Mouse (Mus musculus) forebrain, embryonic 12.5 days (tissue): ENCODE data around the gene Zfp777. TPM values are rescaled to one million over a fixed set of nuclear protein-coding genes. Genes with fewer than 3 reads are reported as not detected.

ENCODE experiments used
- ATAC-seq: fragments of 200-750 bp; cut with Nextera tagmentation; 2 replicates; pipeline ENCODE4 v1.8.0; 2017; ENCODE audit warnings: moderate TSS enrichment; ENCODE audit not compliant: low FRiP score
- H3K27ac ChIP-seq: fragments of 300-500 bp; sonication (generic); 2 replicates; pipeline ENCODE4 v1.5.1; 2016; ENCODE audit warnings: mild to moderate bottlenecking
- H3K27me3 ChIP-seq: fragments of 300-500 bp; sonication (generic); 2 replicates; pipeline ENCODE4 v1.6.1; 2016; ENCODE audit warnings: mild to moderate bottlenecking
- H3K36me3 ChIP-seq: fragments of 300-500 bp; sonication (generic); replicated peaks from 2 replicates; pipeline ENCODE4 v1.6.1; 2016; ENCODE audit warnings: mild to moderate bottlenecking
- H3K4me1 ChIP-seq: fragments of 300-500 bp; sonication (generic); 2 replicates; pipeline ENCODE4 v1.6.1; 2016
- H3K4me2 ChIP-seq: fragments of 300-500 bp; sonication (generic); 2 replicates; pipeline ENCODE4 v1.6.1; 2016; ENCODE audit warnings: mild to moderate bottlenecking, moderate library complexity
- H3K4me3 ChIP-seq: fragments of 300-500 bp; sonication (generic); replicated peaks from 2 replicates; pipeline ENCODE4 v1.5.1; 2016; ENCODE audit warnings: mild to moderate bottlenecking
- H3K9ac ChIP-seq: fragments of 300-500 bp; sonication (generic); 2 replicates; pipeline ENCODE4 v1.6.1; 2016; ENCODE audit warnings: mild to moderate bottlenecking
- H3K9me3 ChIP-seq: fragments of 300-500 bp; sonication (generic); 2 replicates; pipeline ENCODE4 v1.6.1; 2016
- WGBS: fragments of 180-500 bp; shearing (Covaris S2); methylation state at CpG from one replicate; pipeline ENCODE4 v1.1.7; 2016; 5-methylcytosine and 5-hydroxymethylcytosine counted together
- polyA plus RNA-seq: library from polyadenylated mRNA; unstranded; fragments of >200 nt; fragmentation: Nextera tagmentation; extraction: Ambion mirVana; gene quantifications from 2 replicates; pipeline ENCODE4 v1.2.1, GENCODE M21; 2016

Zfp777 gene
- polyA plus RNA-seq, 1 experiment from 2014 or later: 11.8 TPM

DNA sequence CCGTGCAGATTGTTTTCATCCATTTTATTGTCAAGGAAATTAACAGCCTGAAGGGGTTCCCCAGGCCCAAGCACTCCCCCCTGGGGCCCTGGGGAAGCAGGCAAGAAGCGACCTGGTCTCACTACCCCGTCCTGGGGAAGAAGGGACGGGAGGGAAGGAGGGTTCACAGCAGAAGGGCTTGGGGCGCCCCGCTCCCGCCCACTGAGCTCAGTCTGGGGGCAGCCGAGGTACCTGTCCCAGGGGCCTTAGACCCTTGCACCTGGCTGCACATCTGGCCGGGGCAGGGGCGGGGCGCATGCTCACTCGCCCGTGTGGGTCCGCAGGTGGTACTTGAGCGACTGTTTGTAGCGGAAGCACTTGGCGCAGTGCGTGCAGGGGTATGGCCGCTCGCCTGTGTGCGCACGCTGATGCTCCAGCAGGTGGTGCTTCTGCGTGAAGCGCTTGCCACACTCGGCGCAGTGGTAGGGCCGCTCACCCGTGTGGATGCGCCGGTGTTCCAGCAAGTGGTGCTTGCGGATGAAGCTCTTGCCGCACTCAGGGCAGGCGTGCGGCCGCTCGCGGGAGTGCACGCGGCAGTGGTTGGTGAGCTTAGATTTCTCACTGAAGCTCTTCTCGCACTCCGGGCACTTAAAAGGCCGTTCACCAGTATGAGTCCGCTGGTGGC, 24.2 kb downstream of the Zfp777 start:
- Histone ChIP-seq H3K27ac (no peak overlapping the region), H3K36me3 (peaks cover 68% of the 10 kb centered on the region), H3K9me3 (peaks cover 14% of the 10 kb centered on the region), H3K9ac (no peak overlapping the region), H3K4me1 (peaks cover 9% of the 10 kb centered on the region), H3K4me3 (no peak overlapping the region), H3K4me2 (no peak overlapping the region), H3K27me3 (no peaks in the 10 kb centered on the region; the same call in 1 of the 2 replicates)
- 72% methylated on average over 43 of the region's 43 CpGs for WGBS
- ATAC-seq: peak; percentile 30; the same call in 1 of the 2 replicates

DNA sequence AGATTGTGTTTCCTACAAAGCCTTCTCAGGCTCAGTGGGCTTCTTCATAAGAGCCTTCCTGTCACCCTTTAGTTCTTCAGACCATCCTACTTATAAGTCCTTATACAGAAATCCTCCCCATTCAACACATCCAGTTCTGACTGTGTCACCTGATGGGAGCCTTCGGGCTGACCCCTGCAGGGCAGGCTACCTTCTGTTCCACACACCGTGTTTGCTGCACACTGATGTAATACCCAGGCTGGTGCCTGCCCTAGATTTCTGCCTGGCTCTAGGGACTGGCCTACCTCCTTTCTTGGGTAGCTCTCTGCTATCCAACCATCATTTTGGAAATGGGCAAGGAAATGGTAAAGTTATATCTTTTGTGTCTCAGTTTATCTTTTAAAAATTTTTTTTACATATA, 26.0 kb downstream of the Zfp777 start:
- H3K27me3 ChIP-seq: no peaks in the 10 kb centered on the region; the same call in 1 of the 2 replicates
- ATAC-seq: no peak
- H3K4me1 ChIP-seq: peaks cover 9% of the 10 kb centered on the region
- no peak overlapping the region for H3K4me3 ChIP-seq
- H3K9ac ChIP-seq: no peak overlapping the region
- 88% methylated on average over 2 of the region's 2 CpGs for WGBS
- no peak overlapping the region for H3K4me2 ChIP-seq
- H3K9me3 ChIP-seq: peaks cover 14% of the 10 kb centered on the region
- no peak overlapping the region for H3K27ac ChIP-seq
- H3K36me3 ChIP-seq: peaks cover 62% of the 10 kb centered on the region

DNA sequence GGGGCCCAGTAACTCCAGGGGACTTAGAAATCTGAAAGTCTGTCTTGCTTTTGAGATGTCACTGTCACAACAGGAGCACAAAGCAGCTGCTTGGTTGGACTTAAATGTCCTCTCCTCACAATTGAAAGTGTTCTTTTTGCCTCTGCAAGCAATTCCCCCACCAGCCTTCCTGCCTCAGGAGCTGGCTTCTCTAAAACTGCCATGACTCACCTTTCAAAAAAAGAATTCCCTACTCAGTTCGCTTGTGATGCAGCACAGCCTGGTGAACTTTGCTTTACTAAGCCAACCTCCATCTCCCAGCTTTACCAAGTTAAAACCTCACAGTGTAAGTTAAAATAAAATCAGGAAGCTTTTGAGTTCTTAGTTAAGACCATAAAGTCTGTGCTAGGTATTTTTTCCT, 27.0 kb downstream of the Zfp777 start:
- Histone ChIP-seq H3K27me3 (no peaks in the 10 kb centered on the region; the same call in 1 of the 2 replicates), H3K9me3 (peaks cover 14% of the 10 kb centered on the region), H3K27ac (no peak overlapping the region), H3K4me1 (peaks cover 9% of the 10 kb centered on the region), H3K4me2 (no peak overlapping the region), H3K36me3 (peaks cover 52% of the 10 kb centered on the region), H3K9ac (no peak overlapping the region), H3K4me3 (no peak overlapping the region)
- no peak for ATAC-seq
- WGBS: 81% methylated on average over 1 of the region's 1 CpGs

DNA sequence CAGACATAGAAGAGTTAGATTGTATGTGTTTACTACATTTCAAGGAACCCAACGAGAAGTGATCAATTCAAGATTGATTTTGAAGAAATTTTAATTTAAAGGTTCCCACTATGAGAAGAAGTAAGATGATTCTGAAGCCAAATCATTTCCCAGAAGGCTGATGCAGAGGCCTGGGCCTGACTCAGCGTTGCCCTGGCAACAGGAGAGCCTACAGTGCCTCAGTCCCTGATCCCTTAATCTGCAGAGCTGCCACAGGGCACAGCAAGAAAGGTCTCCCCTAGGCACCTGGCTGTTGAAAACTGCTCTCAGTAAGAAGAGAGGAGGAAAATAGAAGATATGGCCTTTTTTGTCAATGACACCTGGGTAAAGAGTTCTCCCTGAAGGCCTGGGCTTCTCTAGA, 28.7 kb downstream of the Zfp777 start:
- H3K4me1 ChIP-seq: peaks cover 9% of the 10 kb centered on the region
- no peak overlapping the region for H3K4me2 ChIP-seq
- H3K27me3 ChIP-seq: no peaks in the 10 kb centered on the region; the same call in 1 of the 2 replicates
- peaks cover 9% of the 10 kb centered on the region for H3K9me3 ChIP-seq
- no peak overlapping the region for H3K27ac ChIP-seq
- ATAC-seq: no peak
- peaks cover 35% of the 10 kb centered on the region for H3K36me3 ChIP-seq
- no peak overlapping the region for H3K9ac ChIP-seq
- 58% methylated on average over 2 of the region's 2 CpGs for WGBS
- no peak overlapping the region for H3K4me3 ChIP-seq

DNA sequence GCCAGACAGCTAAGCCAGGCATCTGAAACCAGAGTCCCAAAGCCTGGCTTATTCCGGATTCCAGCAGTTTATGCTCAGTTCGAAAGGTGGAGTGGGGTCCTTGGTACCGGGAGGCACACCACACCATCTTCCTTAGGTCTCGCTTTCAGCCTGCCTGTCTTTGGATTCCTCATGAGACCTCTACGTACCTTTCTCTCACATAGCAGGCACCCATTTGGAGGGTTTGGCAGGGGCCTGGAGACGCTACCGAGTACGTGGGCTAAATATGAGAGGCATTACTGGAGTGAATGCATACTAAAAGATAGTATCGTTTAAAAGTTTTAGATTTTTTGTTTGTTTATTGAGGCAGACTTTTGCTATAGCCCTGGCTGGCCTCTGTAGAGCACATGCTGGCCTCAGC, 31.9 kb downstream of the Zfp777 start:
- no peaks in the 10 kb centered on the region; the same call in 1 of the 2 replicates for H3K27me3 ChIP-seq
- no peak overlapping the region for H3K9ac ChIP-seq
- no peak overlapping the region for H3K27ac ChIP-seq
- no peak overlapping the region for H3K4me2 ChIP-seq
- no peak overlapping the region for H3K4me3 ChIP-seq
- WGBS: 93% methylated on average over 9 of the region's 9 CpGs
- no peaks in the 10 kb centered on the region for H3K9me3 ChIP-seq
- H3K4me1 ChIP-seq: peaks cover 6% of the 10 kb centered on the region; the same call in 1 of the 2 replicates
- 0 out of 2 replicates have a peak, but pooled peaks cover 10% of the 10 kb centered on the region for H3K36me3 ChIP-seq
- 0 out of 2 replicates have a peak, but pooled peaks have one; percentile 2 for ATAC-seq

DNA sequence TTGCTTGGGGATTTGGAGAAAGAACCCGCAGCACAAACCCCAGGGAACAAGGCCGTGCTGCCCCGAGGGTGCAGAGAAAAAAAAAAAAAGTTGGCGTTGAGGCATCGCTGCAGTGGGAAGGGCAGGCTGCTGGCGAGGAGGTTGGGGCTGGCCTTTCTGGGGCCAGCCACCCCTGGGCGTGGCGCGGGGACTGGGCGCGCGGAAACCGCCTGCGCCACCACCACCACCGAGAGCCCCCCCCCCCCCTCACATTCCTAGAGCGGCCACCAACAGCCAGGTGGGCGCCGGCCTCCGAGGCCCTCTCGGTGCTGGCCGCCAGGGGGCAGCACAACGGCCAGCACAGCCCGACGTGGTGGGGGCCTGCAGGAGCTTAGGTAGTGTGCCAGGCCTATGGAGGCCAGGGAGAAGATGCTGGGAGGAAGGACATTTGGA, 32.6 kb downstream of the Zfp777 start:
- H3K9me3 ChIP-seq: no peaks in the 10 kb centered on the region
- H3K4me1 ChIP-seq: peaks cover 6% of the 10 kb centered on the region; the same call in 1 of the 2 replicates
- peak overlapping the region; percentile 55 for H3K9ac ChIP-seq
- peak overlapping the region; percentile 44 for H3K4me3 ChIP-seq
- 0% methylated on average over 24 of the region's 24 CpGs for WGBS
- H3K36me3 ChIP-seq: 0 out of 2 replicates have a peak, but pooled peaks cover 10% of the 10 kb centered on the region
- peak overlapping the region; percentile 67 for H3K4me2 ChIP-seq
- no peaks in the 10 kb centered on the region; the same call in 1 of the 2 replicates for H3K27me3 ChIP-seq
- H3K27ac ChIP-seq: no peak overlapping the region
- peak; percentile 96 for ATAC-seq

DNA sequence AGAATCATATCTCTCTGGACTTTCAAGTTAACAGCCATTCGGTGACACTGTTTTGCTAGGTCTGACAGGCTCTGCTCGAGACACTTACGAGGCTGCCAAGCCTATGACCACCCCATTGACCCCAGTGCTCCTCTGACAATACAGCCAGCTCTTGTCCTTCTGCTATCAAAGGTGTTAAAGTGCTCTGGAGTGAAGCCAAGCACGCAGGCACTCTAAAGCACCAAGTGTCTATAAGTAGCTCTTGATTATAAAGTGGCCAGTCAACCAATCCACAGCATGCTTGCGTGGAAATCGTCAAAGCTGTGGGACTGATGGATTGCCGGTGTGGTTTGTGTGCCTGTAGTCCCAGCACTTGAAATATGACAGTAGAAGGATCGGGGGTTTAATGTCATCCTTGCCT, 38.0 kb downstream of the Zfp777 start:
- Histone ChIP-seq H3K4me1 (no peaks in the 10 kb centered on the region), H3K36me3 (no peaks in the 10 kb centered on the region), H3K27me3 (no peaks in the 10 kb centered on the region; the same call in 1 of the 2 replicates), H3K4me2 (no peak overlapping the region), H3K27ac (no peak overlapping the region), H3K9me3 (no peaks in the 10 kb centered on the region), H3K9ac (no peak overlapping the region), H3K4me3 (no peak overlapping the region)
- ATAC-seq: 0 out of 2 replicates have a peak, but pooled peaks have one; percentile 33
- 50% methylated on average over 8 of the region's 8 CpGs for WGBS

DNA sequence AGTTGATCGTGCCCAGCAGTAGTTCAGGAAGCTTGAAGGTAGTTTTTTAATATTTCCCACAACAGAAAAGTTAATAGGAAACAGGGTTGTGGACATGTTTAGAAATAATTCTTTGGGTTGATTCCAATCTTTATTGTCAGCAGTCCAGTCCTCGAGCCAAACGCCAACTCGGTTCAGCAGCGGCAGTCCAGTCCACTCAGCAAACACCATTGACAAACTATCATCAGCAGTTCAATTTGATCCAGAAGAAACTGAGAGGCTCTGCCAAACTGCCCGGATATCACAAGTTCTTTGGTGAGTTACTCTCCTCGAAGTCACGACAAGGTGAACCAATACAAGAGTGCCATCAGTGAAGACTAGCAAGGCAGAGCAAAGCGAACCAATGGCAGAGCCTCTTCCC, 53.0 kb downstream of the Zfp777 start:
- H3K9ac ChIP-seq: no peak overlapping the region
- no peak for ATAC-seq
- no peaks in the 10 kb centered on the region for H3K9me3 ChIP-seq
- H3K27me3 ChIP-seq: no peaks in the 10 kb centered on the region
- no peak overlapping the region for H3K4me2 ChIP-seq
- H3K4me3 ChIP-seq: no peak overlapping the region
- WGBS: 94% methylated on average over 9 of the region's 9 CpGs
- H3K36me3 ChIP-seq: no peaks in the 10 kb centered on the region
- no peaks in the 10 kb centered on the region for H3K4me1 ChIP-seq
- H3K27ac ChIP-seq: no peak overlapping the region

DNA sequence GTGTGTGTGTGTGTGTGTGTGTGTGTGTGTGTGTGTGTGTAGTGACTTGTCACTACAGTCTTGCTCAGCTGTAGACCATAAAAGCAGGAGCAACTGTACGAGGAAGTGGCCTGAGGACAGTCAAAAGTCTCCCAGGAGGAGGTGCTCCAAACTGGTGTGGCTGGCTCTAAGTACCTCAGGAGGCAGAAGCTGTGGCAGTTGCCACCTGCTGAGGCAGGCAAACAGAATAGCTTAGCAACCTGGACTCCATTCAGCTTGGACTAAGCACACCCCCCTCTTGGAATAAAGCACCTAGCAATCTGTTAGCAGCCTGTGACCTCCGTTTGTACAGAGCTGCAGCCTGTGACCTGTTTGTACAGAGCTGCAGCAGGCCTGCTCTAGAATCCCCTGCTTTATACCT, 64.8 kb downstream of the Zfp777 start:
- no peak overlapping the region for H3K4me3 ChIP-seq
- no peak for ATAC-seq
- H3K27ac ChIP-seq: no peak overlapping the region
- H3K4me2 ChIP-seq: no peak overlapping the region
- no peaks in the 10 kb centered on the region for H3K4me1 ChIP-seq
- no peaks in the 10 kb centered on the region for H3K27me3 ChIP-seq
- H3K36me3 ChIP-seq: no peaks in the 10 kb centered on the region
- H3K9me3 ChIP-seq: no peaks in the 10 kb centered on the region
- H3K9ac ChIP-seq: no peak overlapping the region
- 6% methylated on average over 2 of the region's 2 CpGs for WGBS

DNA sequence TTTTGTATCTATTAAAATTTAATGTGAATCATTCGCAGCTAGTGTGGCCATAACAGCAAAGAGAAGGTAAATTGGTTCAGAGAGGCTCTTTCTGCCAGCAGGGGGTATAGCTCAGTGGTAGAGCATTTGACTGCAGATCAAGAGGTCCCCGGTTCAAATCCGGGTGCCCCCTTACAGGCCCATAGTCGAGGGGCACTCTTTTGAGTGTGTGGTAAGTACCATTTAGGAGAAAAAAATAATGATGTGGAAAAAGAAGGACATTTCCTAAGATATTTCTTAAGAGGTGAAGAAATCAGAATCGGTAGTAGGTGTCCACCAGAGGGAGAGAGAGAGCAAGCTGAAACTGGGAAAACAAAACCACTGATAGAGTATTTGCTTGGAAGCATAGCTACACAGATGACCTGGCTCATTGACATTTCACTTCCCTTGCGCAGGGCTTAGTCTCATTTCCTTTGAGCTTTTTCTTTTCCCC, 69.8 kb downstream of the Zfp777 start:
- WGBS: 19% methylated on average over 6 of the region's 6 CpGs
- H3K27me3 ChIP-seq: no peaks in the 10 kb centered on the region
- H3K4me2 ChIP-seq: no peak overlapping the region
- no peak overlapping the region for H3K9ac ChIP-seq
- H3K9me3 ChIP-seq: no peaks in the 10 kb centered on the region
- no peak for ATAC-seq
- no peak overlapping the region for H3K27ac ChIP-seq
- H3K4me3 ChIP-seq: no peak overlapping the region
- H3K36me3 ChIP-seq: no peaks in the 10 kb centered on the region
- H3K4me1 ChIP-seq: no peaks in the 10 kb centered on the region

DNA sequence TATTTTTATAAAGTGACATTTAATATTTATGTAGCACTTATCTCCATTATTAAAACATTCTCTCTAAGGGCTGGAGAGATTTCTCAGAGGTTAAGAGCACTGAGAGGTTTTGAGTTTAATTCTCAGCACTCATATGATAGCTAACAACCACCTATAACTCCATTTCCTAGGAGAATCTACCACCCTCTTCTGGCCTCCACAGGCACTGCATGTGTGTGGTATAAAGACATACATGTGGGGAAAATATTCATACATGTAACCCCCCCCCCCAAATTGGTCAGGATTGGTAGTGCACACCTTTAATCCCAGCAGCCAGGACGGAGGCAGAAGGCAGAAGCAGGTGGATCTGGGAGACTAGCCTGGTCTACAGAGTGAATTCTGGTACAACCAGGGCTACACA, 74.1 kb downstream of the Zfp777 start:
- Histone ChIP-seq H3K9ac (no peak overlapping the region), H3K27ac (no peak overlapping the region), H3K4me1 (no peaks in the 10 kb centered on the region), H3K4me2 (no peak overlapping the region), H3K4me3 (no peak overlapping the region), H3K36me3 (no peaks in the 10 kb centered on the region), H3K9me3 (no peaks in the 10 kb centered on the region), H3K27me3 (no peaks in the 10 kb centered on the region)
- 81% methylated on average over 1 of the region's 1 CpGs for WGBS
- no peak for ATAC-seq
